Comparison of ENCODE assay signal across 9 mouse cellular contexts in the genomic region with DNA sequence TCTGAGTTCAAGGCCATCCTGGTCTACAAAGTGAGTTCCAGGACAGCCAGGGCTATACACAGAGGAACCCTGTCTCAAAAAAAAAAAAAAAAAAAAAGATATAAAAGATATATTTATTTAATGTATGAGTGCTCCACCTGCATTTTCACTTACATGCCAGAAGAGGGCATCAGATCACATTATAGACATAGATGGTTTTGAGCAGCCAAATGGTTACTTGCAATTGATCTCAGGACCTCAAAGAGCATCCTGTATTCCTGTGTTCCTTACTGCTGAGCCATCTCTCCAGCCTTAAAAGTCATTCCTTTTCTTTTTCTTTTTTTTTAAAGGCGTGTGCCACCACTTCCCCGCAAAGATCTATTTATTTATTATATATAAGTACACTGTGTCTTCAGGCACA. TPM values are rescaled to one million over a fixed set of nuclear protein-coding genes. Genes with fewer than 3 reads are reported as not detected.
DNase-seq lines count a peak whose midpoint lies in the region; ATAC-seq and TF ChIP-seq lines count a peak whose summit lies in the region.
"Had no signal": no experiment of that assay in that cellular context is flagged by ENCODE, and none has a peak within 500 bp of the region (broad histone marks: within the 10 kb centered on the region; RNA-seq: fewer than 3 reads in every experiment).

No protein-coding gene starts in this region.

- ATAC-seq in forebrain, embryonic 11.5 days (replicated peaks; ENCODE audit: low FRiP score): no peak
- no peak for ATAC-seq in liver, embryonic 12.5 days
- no peak for ATAC-seq in midbrain, postnatal 0 days (ENCODE audit: low FRiP score)
- ATAC-seq: Patski had no signal

- no peak for DNase-seq in forebrain, embryonic 10.5 days (ENCODE audit: extremely low spot score, low spot score)
- no peak for DNase-seq in forebrain, embryonic 11.5 days (ENCODE audit: low spot score)
- peak; percentile 47 for DNase-seq in liver, adult 2 months (ENCODE audit: extremely low read depth, low read depth, low spot score)
- DNase-seq in adipocyte (ENCODE audit: low spot score): peak; percentile 34
- peak; percentile 58 for DNase-seq in midbrain, postnatal 0 days (ENCODE audit: low spot score)
- DNase-seq in urinary bladder, postnatal 10 days (ENCODE audit: low spot score): no peak
- no peak for DNase-seq in ovary, postnatal 14 days (ENCODE audit: low spot score)

- no peak overlapping the region for H3K4me2 ChIP-seq in forebrain, embryonic 11.5 days (ENCODE audit: low read depth, low read length, severe bottlenecking)
- H3K4me2 ChIP-seq in liver, embryonic 12.5 days: no peak overlapping the region
- H3K4me2 ChIP-seq in midbrain, postnatal 0 days (ENCODE audit: low read depth, low read length, poor library complexity, severe bottlenecking): no peak overlapping the region

- no peak overlapping the region for H3K9ac ChIP-seq in forebrain, embryonic 11.5 days (ENCODE audit: low read length)
- H3K9ac ChIP-seq in liver, adult 2 months (ENCODE audit: low read depth, low read length): no peak overlapping the region
- H3K9ac ChIP-seq in liver, embryonic 12.5 days: no peak overlapping the region
- H3K9ac ChIP-seq in midbrain, postnatal 0 days (replicated peaks; ENCODE audit: low read length, poor library complexity, severe bottlenecking): no peak overlapping the region

- H3K27ac ChIP-seq in forebrain, embryonic 10.5 days: peak overlapping the region; percentile 98
- no peak overlapping the region for H3K27ac ChIP-seq in forebrain, embryonic 11.5 days (ENCODE audit: low read depth, low read length)
- no peak overlapping the region for H3K27ac ChIP-seq in liver, adult 2 months (replicated peaks; ENCODE audit: insufficient read depth, low read depth, low read length)
- no peak overlapping the region for H3K27ac ChIP-seq in liver, embryonic 12.5 days
- H3K27ac ChIP-seq in midbrain, postnatal 0 days (ENCODE audit: low read depth, low read length): no peak overlapping the region

- H3K27me3 ChIP-seq in forebrain, embryonic 10.5 days (ENCODE audit: poor library complexity, severe bottlenecking): no peaks in the 10 kb centered on the region
- no peaks in the 10 kb centered on the region for H3K27me3 ChIP-seq in forebrain, embryonic 11.5 days (ENCODE audit: control insufficient read depth, insufficient read depth, low read length)
- no peaks in the 10 kb centered on the region for H3K27me3 ChIP-seq in liver, adult 2 months (ENCODE audit: control insufficient read depth, insufficient read depth, low read length)
- H3K27me3 ChIP-seq in liver, embryonic 12.5 days (replicated peaks): peaks cover 11% of the 10 kb centered on the region; the same call in 1 of the 2 replicates
- H3K27me3 ChIP-seq in midbrain, postnatal 0 days (ENCODE audit: insufficient read depth, low read length): no peaks in the 10 kb centered on the region
- H3K27me3 ChIP-seq: Patski had no signal

- no peaks in the 10 kb centered on the region for H3K9me3 ChIP-seq in forebrain, embryonic 10.5 days
- no peaks in the 10 kb centered on the region for H3K9me3 ChIP-seq in forebrain, embryonic 11.5 days (ENCODE audit: control insufficient read depth, low read length)
- no peaks in the 10 kb centered on the region for H3K9me3 ChIP-seq in liver, embryonic 12.5 days (replicated peaks)
- no peaks in the 10 kb centered on the region for H3K9me3 ChIP-seq in midbrain, postnatal 0 days (ENCODE audit: low read length)

- WGBS in forebrain, embryonic 10.5 days: 62% methylated on average over 2 of the region's 2 CpGs
- 70% methylated on average over 2 of the region's 2 CpGs for WGBS in forebrain, embryonic 11.5 days
- WGBS in liver, adult 2 months: 54% methylated on average over 2 of the region's 2 CpGs
- WGBS in liver, embryonic 12.5 days (ENCODE audit: insufficient replicate concordance): 37% methylated on average over 2 of the region's 2 CpGs
- 64% methylated on average over 2 of the region's 2 CpGs for WGBS in midbrain, postnatal 0 days

- no peak for TF ChIP-seq POLR2A in liver, adult 2 months (IDR thresholded peaks at IDR 0.05; ENCODE audit: extremely low read depth, insufficient read depth, low read length)

- H3K4me1 ChIP-seq in forebrain, embryonic 10.5 days: peaks cover 40% of the 10 kb centered on the region
- peaks cover 11% of the 10 kb centered on the region for H3K4me1 ChIP-seq in forebrain, embryonic 11.5 days (replicated peaks; ENCODE audit: control insufficient read depth, insufficient read depth, low read length)
- H3K4me1 ChIP-seq in liver, adult 2 months (ENCODE audit: control insufficient read depth, insufficient read depth, low read length): peaks cover 3% of the 10 kb centered on the region
- H3K4me1 ChIP-seq in liver, embryonic 12.5 days: peaks cover 31% of the 10 kb centered on the region
- H3K4me1 ChIP-seq in midbrain, postnatal 0 days (ENCODE audit: insufficient read depth, low read length): peaks cover 9% of the 10 kb centered on the region; the same call in 1 of the 2 replicates

- H3K79me2 ChIP-seq in liver, adult 2 months (ENCODE audit: control insufficient read depth, insufficient read depth, low read length): peaks cover 8% of the 10 kb centered on the region; the same call in 1 of the 2 replicates

- H3K4me3 ChIP-seq in forebrain, embryonic 10.5 days: no peak overlapping the region
- H3K4me3 ChIP-seq in forebrain, embryonic 11.5 days (ENCODE audit: low read depth, low read length): no peak overlapping the region
- H3K4me3 ChIP-seq in liver, adult 2 months (ENCODE audit: insufficient read depth, low read depth, low read length): no peak overlapping the region
- no peak overlapping the region for H3K4me3 ChIP-seq in liver, embryonic 12.5 days
- H3K4me3 ChIP-seq in midbrain, postnatal 0 days (ENCODE audit: low read depth, low read length): no peak overlapping the region

- H3K36me3 ChIP-seq in forebrain, embryonic 10.5 days (replicated peaks): peaks cover 11% of the 10 kb centered on the region
- H3K36me3 ChIP-seq in forebrain, embryonic 11.5 days (ENCODE audit: control insufficient read depth, insufficient read depth, low read length): no peaks in the 10 kb centered on the region
- no peaks in the 10 kb centered on the region for H3K36me3 ChIP-seq in liver, adult 2 months (ENCODE audit: control insufficient read depth, insufficient read depth, low read length)
- H3K36me3 ChIP-seq in liver, embryonic 12.5 days: no peaks in the 10 kb centered on the region
- no peaks in the 10 kb centered on the region for H3K36me3 ChIP-seq in midbrain, postnatal 0 days (ENCODE audit: insufficient read depth, low read length)

- TF ChIP-seq CTCF in liver, adult 2 months (IDR thresholded peaks at IDR 0.05; ENCODE audit: low read depth, low read length): peak; percentile 65
- peak; percentile 63 for TF ChIP-seq CTCF in midbrain, postnatal 0 days (IDR thresholded peaks at IDR 0.05)

RNA-seq across cellular contexts. Expression of gene Llgl1, which starts 2.0 kb away (rescaled TPM):
- polyA plus RNA-seq in forebrain, embryonic 10.5 days (2016; fragmentation: Nextera tagmentation; extraction: Ambion mirVana): 144 and 148 TPM in 2 replicates
- 147 and 153 TPM in 2 replicates for polyA plus RNA-seq in forebrain, embryonic 11.5 days (2014; fragmentation: Nextera tagmentation; extraction: Ambion mirVana)
- total RNA-seq in liver, adult 2 months (2014; rRNA removed): 2.7 and 3.8 TPM in 2 replicates
- 8.9 and 11.5 TPM in 2 replicates for polyA plus RNA-seq in liver, adult 2 months (2012; rRNA removed)
- polyA plus RNA-seq in liver, embryonic 12.5 days (2016; fragmentation: Nextera tagmentation; extraction: Ambion mirVana): 20.2 and 22.1 TPM in 2 replicates
- 38.0 and 46.8 TPM in 2 replicates for total RNA-seq in midbrain, postnatal 0 days (2014; rRNA removed)
- 25.8 and 26.8 TPM in 2 replicates for polyA plus RNA-seq in midbrain, postnatal 0 days (2015; fragmentation: Nextera tagmentation; extraction: Ambion mirVana)

RNA-seq across cellular contexts. Expression of gene Flii, which starts 29.5 kb away (rescaled TPM):
- 77.6 and 84.1 TPM in 2 replicates for polyA plus RNA-seq in forebrain, embryonic 10.5 days (2016; fragmentation: Nextera tagmentation; extraction: Ambion mirVana)
- 74.8 and 81.4 TPM in 2 replicates for polyA plus RNA-seq in forebrain, embryonic 11.5 days (2014; fragmentation: Nextera tagmentation; extraction: Ambion mirVana)
- 33.4 and 35.1 TPM in 2 replicates for total RNA-seq in liver, adult 2 months (2014; rRNA removed)
- 82.7 and 86.7 TPM in 2 replicates for polyA plus RNA-seq in liver, adult 2 months (2012; rRNA removed)
- 41.7 and 43.1 TPM in 2 replicates for polyA plus RNA-seq in liver, embryonic 12.5 days (2016; fragmentation: Nextera tagmentation; extraction: Ambion mirVana)
- total RNA-seq in midbrain, postnatal 0 days (2014; rRNA removed): 64.9 and 92.7 TPM in 2 replicates
- 42.7 and 46.0 TPM in 2 replicates for polyA plus RNA-seq in midbrain, postnatal 0 days (2015; fragmentation: Nextera tagmentation; extraction: Ambion mirVana)

RNA-seq across cellular contexts. Expression of gene Mief2, which starts 30.6 kb away (rescaled TPM):
- polyA plus RNA-seq in forebrain, embryonic 10.5 days (2016; fragmentation: Nextera tagmentation; extraction: Ambion mirVana): 13.5 and 14.5 TPM in 2 replicates
- 14.2 and 17.8 TPM in 2 replicates for polyA plus RNA-seq in forebrain, embryonic 11.5 days (2014; fragmentation: Nextera tagmentation; extraction: Ambion mirVana)
- 10.7 and 13.1 TPM in 2 replicates for total RNA-seq in liver, adult 2 months (2014; rRNA removed)
- 20.3 and 26.3 TPM in 2 replicates for polyA plus RNA-seq in liver, adult 2 months (2012; rRNA removed)
- 4.4 and 4.5 TPM in 2 replicates for polyA plus RNA-seq in liver, embryonic 12.5 days (2016; fragmentation: Nextera tagmentation; extraction: Ambion mirVana)
- 36.6 and 37.9 TPM in 2 replicates for total RNA-seq in midbrain, postnatal 0 days (2014; rRNA removed)
- 24.0 and 25.3 TPM in 2 replicates for polyA plus RNA-seq in midbrain, postnatal 0 days (2015; fragmentation: Nextera tagmentation; extraction: Ambion mirVana)

Comparison
In these comparisons a context has a peak if more than half of its experiments do, and no peak if none do; other contexts are left out.
1. DNase-seq: peak in liver, adult 2 months (single experiment), adipocyte (single experiment) and midbrain, postnatal 0 days (single experiment); none in forebrain, embryonic 10.5 days (single experiment), forebrain, embryonic 11.5 days (single experiment), urinary bladder, postnatal 10 days (single experiment) and ovary, postnatal 14 days (single experiment).